Mouse (Mus musculus): ENCODE results near the gene 4931428F04Rik.

4931428F04Rik gene

DNA sequence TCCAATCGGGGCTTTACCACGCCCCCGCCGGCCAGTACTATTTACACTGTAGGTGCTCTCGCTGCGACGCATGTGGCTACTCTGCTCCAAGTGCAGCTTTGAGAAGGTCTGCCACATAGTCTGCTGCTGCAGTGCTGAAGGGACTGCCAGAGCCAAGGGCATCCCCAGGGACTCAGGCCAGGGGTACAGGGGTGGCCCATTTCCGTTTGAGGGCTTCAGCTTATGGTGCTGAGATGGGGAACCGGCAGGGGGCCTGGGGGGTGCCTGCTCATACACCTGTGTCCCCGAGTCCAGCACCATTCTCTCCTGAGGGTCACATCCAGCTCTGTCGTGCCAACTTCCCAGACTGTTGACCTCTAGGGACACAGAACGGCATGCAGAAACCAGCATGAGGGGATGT, 4.2 kb downstream of the 4931428F04Rik start:
- no peak for DNase-seq

GRCm38 (mm10) chr8:105283074-105283473, 6.6 kb downstream of the 4931428F04Rik start:
- DNase-seq, result peak; percentile 32 to 79

- no peak for DNase-seq
Observed at GRCm38 (mm10) chr8:105282239-105282638, 7.4 kb downstream of the 4931428F04Rik start.

DNA sequence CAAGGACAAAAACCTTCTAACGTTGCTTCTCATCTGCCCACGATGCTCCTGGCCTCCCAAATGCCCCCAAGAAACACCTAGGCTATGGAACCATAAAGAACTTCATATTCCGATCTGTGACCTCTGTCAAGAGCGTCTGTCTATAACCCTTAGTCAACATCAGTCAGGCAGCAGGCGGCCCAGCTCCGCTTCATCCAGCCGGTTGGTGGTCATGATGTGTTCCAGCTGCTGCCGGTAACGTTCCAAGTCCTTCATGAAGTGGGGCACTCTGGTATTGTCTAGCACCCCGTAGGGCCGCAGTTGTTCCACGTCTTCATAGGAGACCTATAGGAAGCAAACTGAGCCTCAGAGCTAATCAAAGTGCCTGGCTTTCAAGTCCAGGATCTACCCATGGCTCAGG, 7.8 kb downstream of the 4931428F04Rik start:
- DNase-seq, result no peak

DNA sequence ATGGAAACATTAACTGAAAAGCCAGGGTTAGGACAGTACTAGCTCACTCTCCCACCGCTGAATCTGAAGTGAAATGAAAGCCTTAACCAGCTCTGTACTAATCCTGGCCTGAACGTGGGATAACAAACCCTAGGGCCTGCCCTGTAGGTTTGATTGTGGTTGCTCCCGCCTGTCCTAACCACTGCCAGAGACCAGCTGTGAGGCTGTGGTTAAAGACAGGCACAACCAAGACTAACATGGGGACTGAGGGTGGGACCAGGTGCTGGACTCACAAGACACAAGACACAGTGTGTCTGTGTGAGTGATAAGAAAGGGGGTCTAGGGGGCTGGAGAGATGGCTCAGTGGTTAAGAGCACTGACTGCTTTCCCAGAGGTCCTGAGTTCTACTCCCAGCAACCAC, 9.1 kb downstream of the 4931428F04Rik start:
- no peak for DNase-seq

DNA sequence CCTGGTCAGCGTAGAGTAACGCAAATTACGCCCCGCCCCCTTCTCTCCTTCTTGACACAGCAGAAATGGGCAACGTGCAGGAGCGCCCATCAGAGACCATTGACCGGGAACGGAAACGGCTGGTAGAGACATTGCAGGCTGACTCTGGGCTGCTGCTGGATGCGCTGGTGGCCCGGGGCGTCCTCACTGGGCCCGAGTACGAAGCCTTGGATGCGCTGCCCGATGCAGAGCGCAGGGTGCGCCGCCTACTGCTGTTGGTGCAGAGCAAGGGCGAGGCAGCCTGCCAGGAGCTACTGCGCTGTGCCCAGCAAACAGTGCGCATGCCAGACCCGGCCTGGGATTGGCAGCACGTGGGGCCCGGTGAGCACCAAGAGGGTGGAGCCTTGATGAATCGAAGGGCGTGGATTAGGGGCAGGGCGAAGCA, 10.7 kb downstream of the 4931428F04Rik start:
- DNase-seq, result peak; percentile 91 to 95

GRCm38 (mm10) chr8:105276292-105277120, 13.2 kb downstream of the 4931428F04Rik start:
- DNase-seq, result peak; percentile 51 to 79

- no peak for DNase-seq
Observed at GRCm38 (mm10) chr8:105275840-105276239, 13.8 kb downstream of the 4931428F04Rik start, which contains the start of gene Nol3. TSS of gene Nol3 (plus strand) at chr8:105276140.

GRCm38 (mm10) chr8:105275387-105275786, 14.3 kb downstream of the 4931428F04Rik start:
- DNase-seq, result no peak

DNA sequence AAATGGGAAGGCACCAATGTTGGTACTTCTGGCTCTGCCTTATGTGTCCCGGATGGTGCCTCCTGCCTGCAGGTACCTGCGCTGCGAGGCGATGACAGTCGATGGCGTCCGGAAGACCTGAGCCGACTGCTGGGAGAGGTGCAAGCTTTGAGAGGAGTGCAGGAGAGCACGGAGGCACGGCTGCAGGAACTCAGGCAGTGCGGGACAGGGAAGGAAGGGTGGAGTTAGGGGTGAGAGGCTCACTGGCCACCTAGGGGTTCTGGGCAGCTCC, 18.8 kb downstream of the 4931428F04Rik start:
- DNase-seq, result no peak

DNA sequence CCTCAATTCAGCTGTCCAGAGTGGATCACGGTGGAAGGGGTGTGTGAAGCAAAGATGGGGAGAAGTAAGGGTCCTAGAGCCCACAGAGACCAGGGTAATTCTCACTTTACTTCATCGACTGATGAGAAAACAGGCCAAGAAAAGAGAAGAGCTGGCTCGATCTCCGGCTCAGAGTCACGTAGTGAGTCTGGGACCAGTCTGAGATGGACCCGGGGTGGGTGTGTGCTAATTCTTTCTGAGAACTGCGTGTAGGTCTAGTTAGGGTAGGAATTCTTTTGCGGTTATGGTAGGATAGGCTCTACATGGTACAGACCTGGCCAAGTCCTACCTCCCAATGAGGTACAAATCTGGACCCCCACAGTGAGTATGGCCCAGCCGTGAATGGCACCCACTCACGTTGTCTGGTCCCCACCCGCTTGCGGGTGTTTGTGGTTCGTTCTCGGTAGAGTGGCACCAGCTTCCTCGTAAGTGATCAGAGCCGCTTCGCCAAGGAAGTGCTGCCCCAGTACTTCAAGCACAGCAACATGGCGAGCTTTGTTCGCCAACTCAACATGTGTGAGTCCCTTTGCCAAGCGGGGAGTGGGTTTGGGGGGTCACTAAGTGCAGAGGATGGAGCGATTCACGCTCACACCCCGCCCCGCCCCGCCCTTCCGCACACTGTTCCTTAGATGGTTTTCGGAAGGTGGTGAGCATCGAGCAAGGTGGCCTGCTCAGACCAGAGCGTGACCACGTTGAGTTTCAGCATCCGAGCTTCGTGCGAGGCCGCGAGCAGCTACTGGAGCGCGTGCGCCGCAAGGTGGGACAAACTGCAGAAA, 19.4 kb downstream of the 4931428F04Rik start:
- DNase-seq, result no peak

DNA sequence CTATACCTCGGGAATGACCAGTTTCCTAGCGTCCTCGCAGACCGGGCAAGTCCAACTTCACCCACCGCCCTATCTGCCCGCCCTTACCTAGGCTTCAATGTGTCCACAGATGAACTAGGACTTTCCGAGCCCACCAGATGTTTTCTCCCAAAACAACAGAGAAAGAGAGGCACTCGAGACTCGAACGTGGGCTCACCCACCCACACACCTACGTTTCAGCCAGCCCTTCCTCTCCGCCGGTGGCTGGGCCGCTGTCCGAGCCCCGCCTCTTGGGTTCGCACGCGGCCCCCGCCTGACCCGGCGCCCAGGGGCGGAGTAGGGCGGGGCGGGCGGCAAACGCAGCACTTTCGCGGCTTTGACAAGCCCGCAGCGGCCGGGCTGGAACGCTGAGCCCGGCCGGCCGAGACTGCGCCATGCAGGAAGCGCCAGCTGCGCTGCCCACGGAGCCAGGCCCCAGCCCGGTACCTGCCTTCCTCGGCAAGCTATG, 20.2 kb downstream of the 4931428F04Rik start, which contains the start of gene Hsf4:
Gene Hsf4 (plus strand): TSS at position 341 of the 487 bp plus-strand sequence.
- peak; percentile 77 to 88 for DNase-seq

- DNase-seq, result peak; percentile 38 to 56
Observed at GRCm38 (mm10) chr8:105269075-105269458, 20.6 kb downstream of the 4931428F04Rik start.

- peak in 1 of 2 experiments; percentile 43 for DNase-seq
Observed at GRCm38 (mm10) chr8:105268342-105269074, 21.2 kb downstream of the 4931428F04Rik start.

DNA sequence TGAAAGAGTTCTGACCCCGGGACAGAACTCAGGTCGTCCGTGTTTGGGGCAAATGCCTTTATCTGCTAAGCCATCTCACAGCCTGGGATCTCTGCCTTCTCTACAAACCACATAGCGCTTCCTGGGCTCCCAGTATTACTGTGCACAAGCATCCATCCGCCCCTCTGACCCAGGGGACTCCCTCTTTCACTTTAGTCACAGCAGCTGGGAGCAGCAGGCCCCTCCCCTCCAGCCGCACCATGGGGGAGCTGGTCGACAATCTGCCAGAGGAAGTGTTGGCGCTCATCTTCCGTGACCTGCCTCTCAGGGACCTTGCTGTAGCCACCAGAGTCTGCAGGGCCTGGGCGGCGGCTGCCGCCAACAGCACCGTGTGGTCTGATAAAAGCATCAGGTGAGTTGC, 22.9 kb downstream of the 4931428F04Rik start:
- DNase-seq, result no peak

- DNase-seq, result peak; percentile 42 to 48
Observed at GRCm38 (mm10) chr8:105265128-105265527, 24.5 kb downstream of the 4931428F04Rik start.

- peak; percentile 80 to 91 for DNase-seq
Observed at GRCm38 (mm10) chr8:105264024-105264982, 25.4 kb downstream of the 4931428F04Rik start, which contains the start of the genes Tradd and Fbxl8. TSS of gene Tradd (minus strand) at chr8:105264609. TSS of gene Fbxl8 (plus strand) at chr8:105264648.

GRCm38 (mm10) chr8:105263244-105263912, 26.3 kb downstream of the 4931428F04Rik start:
- no peak for DNase-seq

- no peak for DNase-seq
Observed at GRCm38 (mm10) chr8:105261326-105261980, 28.2 kb downstream of the 4931428F04Rik start.

DNA sequence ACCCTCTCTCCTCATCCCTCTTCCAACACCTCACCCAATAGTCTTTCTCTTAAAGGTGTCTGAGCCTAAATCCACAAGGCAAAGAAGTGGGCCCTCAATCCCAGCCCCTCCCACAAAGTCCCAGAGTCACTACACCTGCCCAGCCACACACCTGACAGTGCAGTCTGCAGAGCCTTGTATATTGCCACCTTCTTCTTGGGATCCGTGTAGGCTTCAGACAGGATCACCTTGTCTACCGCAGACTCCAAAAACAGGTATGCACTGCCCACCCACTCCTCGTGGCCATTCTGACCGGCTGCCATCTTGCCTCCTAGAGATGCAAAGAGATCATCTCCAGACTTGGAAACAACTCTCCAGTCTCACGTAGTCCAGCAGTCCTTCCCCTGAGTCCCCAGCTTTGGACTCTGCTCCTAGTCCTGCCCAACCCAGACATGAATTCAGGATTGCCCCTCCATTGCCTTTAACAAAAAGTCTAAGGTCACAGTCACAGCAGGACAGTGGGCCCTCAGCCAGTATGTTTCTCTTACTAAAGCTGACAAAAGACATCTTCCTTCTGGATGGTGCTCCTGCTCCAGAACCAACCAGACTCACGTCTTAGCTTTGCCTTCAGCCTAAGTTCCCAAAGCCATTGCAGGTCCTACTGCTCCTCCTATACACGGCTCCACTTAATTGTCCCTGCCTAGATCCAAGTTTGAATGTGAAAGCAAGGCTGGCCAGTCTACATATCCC, 29.1 kb downstream of the 4931428F04Rik start:
- DNase-seq, result no peak
